Mouse (Mus musculus): ENCODE measurements at regions not wholly inside any gene's neighbourhood (a gene's known extent, or its start where the extent isn't known, plus 50 kb on each side); places are given as distances from the start of the nearest gene placed in this dataset.

DNA sequence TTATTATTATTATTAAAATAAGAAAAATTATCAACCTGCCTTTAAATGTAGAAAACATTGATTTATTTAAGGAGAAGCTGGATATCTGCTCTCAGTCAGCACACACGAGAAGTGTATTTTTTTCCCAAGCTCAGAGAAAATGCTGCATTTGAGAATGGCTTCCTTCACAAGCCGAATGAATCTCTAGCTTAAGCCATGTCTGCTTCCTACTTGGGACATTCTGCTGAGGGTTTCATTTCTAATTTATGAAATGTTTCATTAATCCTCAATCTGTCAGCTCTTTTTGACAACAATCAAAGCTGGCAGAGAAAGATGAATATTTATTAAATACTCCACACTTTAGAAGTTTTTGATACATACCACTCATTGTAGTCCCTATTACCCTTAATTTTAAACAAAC is 622.4 kb upstream of the Cypt12 start:
- H3K27me3 ChIP-seq (ENCODE audit: poor library complexity, severe bottlenecking) = no peaks in the 10 kb centered on the region
- H3K27ac ChIP-seq = no peak overlapping the region
- no peak overlapping the region for H3K4me3 ChIP-seq
- H3K9me3 ChIP-seq = no peaks in the 10 kb centered on the region
- no peak for DNase-seq (ENCODE audit: extremely low spot score, low spot score)
- WGBS = 82% methylated on average over 2 of the region's 2 CpGs
- H3K4me1 ChIP-seq = peaks cover 9% of the 10 kb centered on the region; the same call in 1 of the 2 replicates
- no peaks in the 10 kb centered on the region for H3K36me3 ChIP-seq (replicated peaks)

DNA sequence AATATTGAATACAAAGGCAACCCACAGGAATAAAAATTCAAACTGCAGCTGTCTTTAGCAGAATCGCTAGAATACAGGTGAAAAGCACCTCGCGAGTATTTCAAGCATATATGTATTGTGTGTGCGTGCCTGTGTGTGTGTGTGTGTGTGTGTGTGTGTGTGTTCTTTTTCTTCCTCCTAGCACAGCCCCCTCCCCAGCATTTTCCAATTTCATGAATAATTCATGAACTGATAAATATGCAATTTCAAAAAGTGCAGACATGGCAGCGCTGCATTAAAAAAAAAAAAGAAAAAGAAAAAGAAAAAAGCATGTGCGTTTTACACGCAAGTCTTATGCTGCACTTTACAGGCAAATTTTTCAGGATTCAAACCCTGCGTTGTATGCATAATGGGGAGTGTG is 621.9 kb upstream of the Cypt12 start:
- no peak overlapping the region for H3K4me3 ChIP-seq
- H3K4me1 ChIP-seq = peaks cover 9% of the 10 kb centered on the region; the same call in 1 of the 2 replicates
- H3K9me3 ChIP-seq = no peaks in the 10 kb centered on the region
- H3K36me3 ChIP-seq (replicated peaks) = no peaks in the 10 kb centered on the region
- no peak overlapping the region for H3K27ac ChIP-seq
- H3K27me3 ChIP-seq (ENCODE audit: poor library complexity, severe bottlenecking) = no peaks in the 10 kb centered on the region
- 93% methylated on average over 8 of the region's 8 CpGs for WGBS
- no peak for DNase-seq (ENCODE audit: extremely low spot score, low spot score)

DNA sequence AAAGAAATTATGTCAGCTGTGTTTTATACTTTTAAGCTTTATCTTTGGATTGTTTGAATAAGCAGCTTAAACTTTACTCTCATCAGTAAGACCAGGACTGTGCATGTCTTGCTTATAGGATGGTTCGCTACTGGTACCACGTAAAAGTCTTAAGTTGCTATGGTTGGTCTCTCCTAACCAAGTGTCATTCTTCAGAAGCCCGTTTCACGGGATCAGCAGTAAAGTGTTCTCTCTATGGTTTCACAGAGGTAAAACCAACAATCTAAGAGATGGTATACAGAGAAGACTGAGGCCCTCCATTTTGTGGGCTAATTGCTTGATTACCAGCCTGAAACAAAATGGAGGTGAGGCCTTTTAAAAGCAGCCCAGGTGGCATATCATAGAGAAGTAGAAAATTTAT is 621.4 kb upstream of the Cypt12 start:
- peaks cover 9% of the 10 kb centered on the region; the same call in 1 of the 2 replicates for H3K4me1 ChIP-seq
- H3K36me3 ChIP-seq (replicated peaks) = no peaks in the 10 kb centered on the region
- H3K27ac ChIP-seq = no peak overlapping the region
- no peak overlapping the region for H3K4me3 ChIP-seq
- WGBS = 92% methylated on average over 4 of the region's 4 CpGs
- no peaks in the 10 kb centered on the region for H3K9me3 ChIP-seq
- DNase-seq (ENCODE audit: extremely low spot score, low spot score) = no peak
- H3K27me3 ChIP-seq (ENCODE audit: poor library complexity, severe bottlenecking) = no peaks in the 10 kb centered on the region

DNA sequence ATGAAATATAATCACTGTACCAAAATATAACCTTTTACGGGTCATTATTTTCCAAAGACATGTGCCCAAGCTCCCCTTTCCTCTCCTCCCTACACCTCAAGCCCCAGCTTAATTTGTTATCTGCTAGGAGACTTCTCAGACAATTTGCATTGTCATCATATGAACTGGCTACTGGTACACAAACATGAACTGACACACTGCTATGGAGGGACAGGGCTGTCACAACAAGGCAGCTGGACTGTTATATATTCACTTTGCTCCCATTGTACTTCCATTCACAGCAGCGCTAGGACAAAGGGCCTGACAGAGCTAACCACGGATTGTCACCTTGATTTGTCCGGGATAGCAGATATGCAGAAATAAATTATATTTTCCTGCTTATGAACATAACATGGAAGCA is 620.5 kb upstream of the Cypt12 start:
- Histone ChIP-seq H3K4me3 (no peak overlapping the region), H3K36me3 (replicated peaks) (no peaks in the 10 kb centered on the region), H3K27ac (no peak overlapping the region), H3K9me3 (no peaks in the 10 kb centered on the region), H3K27me3 (ENCODE audit: poor library complexity, severe bottlenecking) (no peaks in the 10 kb centered on the region), H3K4me1 (0 out of 2 replicates have a peak, but pooled peaks cover 4% of the 10 kb centered on the region)
- no peak for DNase-seq (ENCODE audit: extremely low spot score, low spot score)
- WGBS = 88% methylated on average over 4 of the region's 4 CpGs

DNA sequence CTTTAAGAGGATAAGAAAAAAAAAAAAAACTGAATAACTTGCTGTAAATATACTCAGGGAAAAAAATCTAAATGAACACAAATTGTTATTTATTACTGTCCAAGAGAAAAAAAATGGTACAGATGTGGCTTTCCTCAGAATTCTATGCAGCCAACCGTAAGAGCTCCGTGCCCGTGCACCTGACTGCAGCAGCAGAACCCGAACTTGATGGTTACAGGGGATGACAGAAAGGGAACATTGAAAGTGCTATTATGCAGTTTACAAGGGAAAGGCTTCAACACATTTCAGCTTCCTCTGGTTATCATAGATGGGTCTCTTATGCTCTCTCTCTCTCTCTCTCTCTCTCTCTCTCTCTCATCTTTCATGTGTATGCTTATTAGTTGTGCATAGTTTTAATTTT is 618.8 kb upstream of the Cypt12 start:
- 80% methylated on average over 4 of the region's 4 CpGs for WGBS
- H3K4me3 ChIP-seq = no peak overlapping the region
- no peaks in the 10 kb centered on the region for H3K36me3 ChIP-seq (replicated peaks)
- H3K4me1 ChIP-seq = 0 out of 2 replicates have a peak, but pooled peaks cover 4% of the 10 kb centered on the region
- no peaks in the 10 kb centered on the region for H3K9me3 ChIP-seq
- H3K27me3 ChIP-seq (ENCODE audit: poor library complexity, severe bottlenecking) = no peaks in the 10 kb centered on the region
- no peak for DNase-seq (ENCODE audit: extremely low spot score, low spot score)
- H3K27ac ChIP-seq = no peak overlapping the region

DNA sequence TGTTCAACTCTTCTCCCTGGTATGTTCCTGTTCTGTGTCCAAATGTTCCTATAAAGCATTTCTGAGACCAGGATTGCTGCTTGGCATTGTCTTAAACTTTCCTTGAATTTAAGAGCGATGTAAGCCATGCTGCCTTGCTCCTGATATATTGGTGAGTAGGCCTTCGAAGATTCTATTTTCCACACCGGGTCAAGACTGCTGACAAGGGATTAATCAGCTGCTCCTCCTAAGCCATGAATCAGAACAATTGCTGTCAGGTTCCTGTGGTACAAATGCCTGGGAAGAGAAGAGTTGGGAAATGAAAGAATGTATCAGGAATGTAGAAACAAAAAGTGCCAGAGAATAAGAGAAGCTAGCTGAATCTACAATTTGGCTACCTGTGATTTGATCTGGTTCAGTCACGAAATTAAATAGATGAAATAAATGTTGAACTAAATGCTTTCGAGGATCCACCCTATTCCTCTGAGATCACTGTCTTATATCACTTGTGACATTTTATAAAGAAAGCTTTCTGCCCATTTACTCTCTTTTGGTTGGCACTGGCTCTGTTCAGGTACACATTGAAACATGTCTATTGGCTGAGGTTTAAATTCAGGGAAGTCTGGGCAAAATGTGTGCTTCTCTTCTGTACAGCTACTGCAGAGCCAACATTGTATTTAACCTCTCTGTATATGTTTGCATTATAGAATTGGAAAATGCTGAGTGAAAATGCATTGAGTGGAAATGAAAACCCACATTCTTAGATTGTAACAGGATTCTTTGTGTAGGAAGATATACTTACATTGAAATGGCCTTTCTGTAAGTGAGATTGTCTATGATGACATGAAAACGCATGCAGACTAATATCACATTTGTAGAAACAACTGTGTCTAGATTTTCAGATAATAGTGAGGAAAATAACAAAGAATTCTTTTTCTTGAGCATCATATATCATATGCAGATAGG is 617.5 kb upstream of the Cypt12 start:
- DNase-seq (ENCODE audit: extremely low spot score, low spot score) = no peak
- H3K27me3 ChIP-seq (ENCODE audit: poor library complexity, severe bottlenecking) = no peaks in the 10 kb centered on the region
- no peaks in the 10 kb centered on the region for H3K9me3 ChIP-seq
- no peak overlapping the region for H3K27ac ChIP-seq
- 73% methylated on average over 6 of the region's 6 CpGs for WGBS
- H3K4me3 ChIP-seq = no peak overlapping the region
- H3K36me3 ChIP-seq (replicated peaks) = no peaks in the 10 kb centered on the region
- H3K4me1 ChIP-seq = 0 out of 2 replicates have a peak, but pooled peaks cover 4% of the 10 kb centered on the region

DNA sequence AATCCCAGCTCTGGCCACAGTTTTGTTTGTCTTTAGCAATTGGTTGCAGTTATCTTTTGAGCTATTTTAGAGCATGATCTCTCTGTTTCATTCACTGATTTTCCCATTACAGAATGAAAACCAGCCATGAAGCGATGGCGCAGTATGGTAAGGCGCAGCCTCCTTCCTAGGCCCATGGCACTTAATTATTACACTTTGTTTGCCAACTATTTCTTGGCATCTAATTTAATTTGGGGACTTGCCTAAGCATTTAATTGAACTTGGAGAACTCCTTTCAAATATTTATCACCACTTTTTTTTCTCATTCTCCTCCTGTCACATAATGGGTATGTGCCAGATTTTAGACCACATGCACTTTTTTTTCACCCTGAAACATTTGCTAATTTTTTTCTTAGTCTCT is 588.0 kb upstream of the Cypt12 start:
- Histone ChIP-seq H3K27me3 (ENCODE audit: poor library complexity, severe bottlenecking) (no peaks in the 10 kb centered on the region), H3K27ac (no peak overlapping the region), H3K9me3 (no peaks in the 10 kb centered on the region), H3K4me3 (no peak overlapping the region), H3K4me1 (no peaks in the 10 kb centered on the region), H3K36me3 (replicated peaks) (no peaks in the 10 kb centered on the region)
- WGBS = 98% methylated on average over 3 of the region's 3 CpGs
- no peak for DNase-seq (ENCODE audit: extremely low spot score, low spot score)

Data from forebrain, embryonic 10.5 days (tissue).